Mouse (Mus musculus) lung, postnatal 10 days (tissue): ENCODE data around the gene Dlg5.

ENCODE experiments used
- DNase-seq: peaks from one replicate; pipeline ENCODE4 v3.0.0; 2021

Gene Dlg5

DNA sequence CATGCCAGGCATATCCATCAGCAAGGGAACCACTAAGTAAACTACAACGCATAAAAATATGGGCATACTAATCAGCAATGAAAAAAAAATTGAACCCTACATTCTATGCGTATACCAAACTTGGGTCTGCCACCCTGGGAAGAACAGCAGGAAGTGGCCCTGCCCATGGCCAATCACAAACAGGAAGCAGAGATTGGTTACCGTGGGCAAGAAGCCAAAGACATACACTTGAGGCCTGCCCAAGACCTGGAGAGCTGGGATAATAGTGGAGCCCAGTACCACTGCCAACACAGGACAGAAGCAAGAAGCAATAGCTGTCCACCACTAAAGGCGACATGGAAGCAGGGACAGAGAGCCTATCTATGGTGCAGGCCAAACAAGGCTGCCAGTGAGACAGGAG is 146.9 kb downstream of the Dlg5 start:
- peak; percentile 64 for DNase-seq

DNA sequence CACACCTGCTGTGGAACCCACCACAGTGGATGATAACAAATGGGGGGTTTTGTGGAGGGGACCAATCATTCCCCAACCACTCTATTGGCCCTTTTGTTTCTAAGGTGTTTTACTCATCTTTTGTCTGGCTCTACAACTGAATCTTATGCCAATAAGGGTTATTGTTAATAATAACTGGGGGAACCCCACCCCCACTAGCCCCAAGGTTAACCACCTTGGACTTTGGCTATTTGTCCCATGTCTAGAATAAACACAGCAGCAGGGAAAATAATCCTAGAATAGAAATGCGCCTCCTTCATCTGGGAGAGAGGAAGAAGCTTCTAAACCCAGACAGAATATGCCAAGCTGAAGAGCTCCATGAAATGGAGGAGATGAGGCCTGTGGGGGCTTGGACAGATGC is 151.1 kb downstream of the Dlg5 start:
- no peak for DNase-seq

DNA sequence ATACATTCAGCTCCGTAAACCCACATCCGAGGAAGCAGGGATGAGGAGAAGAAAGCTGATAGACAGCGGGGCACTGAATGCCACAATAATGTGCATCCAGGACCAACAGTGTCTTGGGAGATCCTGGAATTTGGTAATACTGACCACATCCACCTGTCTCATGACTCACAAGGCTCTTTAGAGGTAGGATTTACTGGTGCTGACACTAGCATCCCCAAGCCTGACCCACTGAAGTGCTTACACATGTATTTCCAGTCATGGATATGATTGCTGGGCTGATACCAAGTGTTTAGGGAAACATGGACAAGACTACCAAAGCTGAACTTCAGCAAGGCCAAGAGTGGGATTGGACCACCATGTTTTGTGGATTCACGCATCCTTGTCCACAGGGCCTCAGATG is 152.5 kb downstream of the Dlg5 start:
- DNase-seq: no peak

DNA sequence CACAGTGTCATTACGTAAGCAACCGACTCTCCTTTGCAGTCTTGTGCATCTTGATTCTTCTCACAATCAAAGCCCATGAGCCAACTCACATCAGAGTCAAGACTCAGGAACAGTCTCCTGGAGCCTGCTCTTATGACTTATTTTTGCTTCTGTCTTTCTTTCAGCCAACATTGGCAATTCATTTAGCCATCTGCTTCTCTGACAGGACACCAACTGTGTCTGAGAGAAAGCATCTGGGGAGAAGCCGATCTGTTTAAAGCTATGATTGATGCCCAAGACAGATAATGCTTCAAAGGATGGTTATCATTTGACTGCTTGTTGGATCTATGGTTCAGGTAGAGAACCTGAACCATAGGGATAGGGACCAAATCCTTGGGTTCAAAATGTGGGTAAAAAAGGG is 153.3 kb downstream of the Dlg5 start:
- DNase-seq: no peak

DNA sequence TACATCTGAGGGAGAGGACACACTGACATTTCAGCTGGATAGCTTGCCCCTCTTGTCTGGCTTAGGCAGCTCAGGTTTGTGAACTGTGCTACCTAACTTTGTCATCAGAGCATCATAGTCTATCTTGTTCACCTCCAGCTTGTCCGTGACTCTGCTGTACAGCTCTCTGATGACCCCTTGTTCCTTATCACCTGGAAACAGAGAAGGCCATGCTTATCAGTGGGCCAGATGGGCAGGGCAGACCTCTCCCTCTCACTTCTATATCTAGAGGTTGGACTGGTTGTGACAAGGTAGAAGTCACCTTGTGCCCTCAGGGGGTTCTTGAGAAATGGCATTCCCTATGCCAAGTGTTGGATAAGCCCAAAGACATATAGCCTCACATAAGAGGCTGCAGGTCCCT is 154.9 kb downstream of the Dlg5 start:
- DNase-seq: no peak

DNA sequence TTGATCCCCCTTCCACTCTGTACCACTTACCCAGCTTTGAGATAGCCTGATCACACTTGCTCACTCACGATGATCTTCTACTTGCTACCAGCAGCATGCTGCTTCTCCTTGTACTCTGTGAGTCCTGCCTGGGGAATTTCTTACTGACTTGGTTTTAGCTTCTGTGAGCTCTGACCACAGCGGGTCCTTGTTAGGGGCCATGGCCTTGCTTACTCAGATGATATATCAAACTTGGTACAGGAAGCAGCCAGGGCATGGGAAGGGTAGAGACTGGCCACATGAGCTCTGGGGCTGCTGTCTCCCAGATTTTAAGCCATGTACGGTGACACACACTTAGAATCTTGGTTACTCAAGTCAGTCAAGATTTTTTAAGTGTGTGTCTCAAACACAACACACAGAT is 156.5 kb downstream of the Dlg5 start:
- no peak for DNase-seq

DNA sequence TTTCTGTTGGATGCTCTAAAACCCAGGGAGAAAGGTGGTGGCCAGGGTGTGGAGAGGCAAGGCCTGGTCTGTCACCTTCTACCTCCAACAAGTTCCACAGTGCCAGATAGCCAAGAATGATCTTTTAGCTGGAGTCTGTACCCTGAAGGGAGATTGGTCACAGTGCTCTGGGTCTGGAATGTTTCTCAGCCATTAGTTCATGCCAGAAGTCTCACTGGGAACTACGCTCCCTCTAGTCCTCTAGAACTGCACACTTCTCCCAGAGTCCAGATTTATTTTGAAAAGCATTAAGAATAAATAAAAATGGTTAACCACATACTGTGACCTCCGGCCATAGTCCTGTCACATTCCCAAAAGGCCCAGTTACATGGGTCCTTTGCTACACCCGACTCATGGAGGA is 158.3 kb downstream of the Dlg5 start:
- DNase-seq: no peak

DNA sequence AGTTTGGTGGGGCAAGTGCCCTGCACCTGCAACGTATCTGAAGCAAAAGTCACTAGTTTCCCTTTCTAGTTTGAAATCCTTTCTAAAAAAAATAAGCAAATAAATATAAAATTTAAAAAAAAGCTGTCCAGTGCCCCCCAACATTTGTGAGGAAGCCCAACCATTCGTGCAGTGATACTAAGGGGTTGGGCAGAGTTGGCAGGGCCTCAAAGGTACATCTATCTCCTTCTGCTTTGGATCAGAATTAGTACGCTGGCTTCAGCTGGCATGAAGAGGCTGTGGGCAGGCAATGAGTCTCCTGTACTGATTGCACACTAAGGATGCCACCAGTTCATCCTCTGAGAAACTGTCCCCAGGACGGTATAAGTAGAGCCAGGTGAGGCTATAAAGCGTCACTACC is 159.2 kb downstream of the Dlg5 start:
- DNase-seq: peak; percentile 24
